Mouse (Mus musculus) testis, postnatal 14 days (tissue): Measurements from ENCODE around the gene Xylb.

ENCODE experiments used
- DNase-seq: peaks from one replicate; pipeline ENCODE4 v3.0.0; 2021; ENCODE audit warnings: low spot score

Xylb gene

GRCm38 (mm10) chr9:119357331-119358057 lies at the start of gene Xylb:
Gene Xylb, plus strand, starts transcription at chr9:119357381.
- DNase-seq, result peak; percentile 86

GRCm38 (mm10) chr9:119309067-119309466 lies 48.1 kb upstream of the Xylb start:
- no peak for DNase-seq

GRCm38 (mm10) chr9:119313096-119313495 lies 44.1 kb upstream of the Xylb start:
- DNase-seq, result no peak

GRCm38 (mm10) chr9:119318891-119319290 lies 38.3 kb upstream of the Xylb start:
- DNase-seq, result no peak

- DNase-seq, result no peak
Measured at GRCm38 (mm10) chr9:119320446-119320845, 36.7 kb upstream of the Xylb start.

GRCm38 (mm10) chr9:119320946-119321345 lies 36.2 kb upstream of the Xylb start:
- no peak for DNase-seq

GRCm38 (mm10) chr9:119321392-119322229 lies 35.6 kb upstream of the Xylb start:
- DNase-seq, result peak; percentile 72

- DNase-seq, result peak; percentile 99
Measured at GRCm38 (mm10) chr9:119322289-119323259, 34.6 kb upstream of the Xylb start, which contains the start of gene Oxsr1. Gene Oxsr1, minus strand, starts transcription at chr9:119322427.

- no peak for DNase-seq
Measured at GRCm38 (mm10) chr9:119323260-119323645, 33.9 kb upstream of the Xylb start.

- DNase-seq, result no peak
Measured at GRCm38 (mm10) chr9:119324130-119324529, 33.1 kb upstream of the Xylb start.

GRCm38 (mm10) chr9:119328488-119328887 lies 28.7 kb upstream of the Xylb start:
- no peak for DNase-seq

GRCm38 (mm10) chr9:119330186-119330963 lies 26.8 kb upstream of the Xylb start:
- no peak for DNase-seq

GRCm38 (mm10) chr9:119334324-119334723 lies 22.9 kb upstream of the Xylb start:
- DNase-seq, result no peak

- DNase-seq, result no peak
Measured at GRCm38 (mm10) chr9:119334834-119335233, 22.3 kb upstream of the Xylb start.

GRCm38 (mm10) chr9:119335571-119335970 lies 21.6 kb upstream of the Xylb start:
- no peak for DNase-seq

GRCm38 (mm10) chr9:119337842-119338241 lies 19.3 kb upstream of the Xylb start:
- DNase-seq, result no peak

- no peak for DNase-seq
Measured at GRCm38 (mm10) chr9:119338350-119338749, 18.8 kb upstream of the Xylb start.

GRCm38 (mm10) chr9:119339106-119339505 lies 18.1 kb upstream of the Xylb start:
- no peak for DNase-seq

GRCm38 (mm10) chr9:119339558-119340211 lies 17.5 kb upstream of the Xylb start, which contains the start of gene Acaa1a:
Gene Acaa1a, plus strand, starts transcription at chr9:119339676.
- peak; percentile 63 for DNase-seq

GRCm38 (mm10) chr9:119340212-119340580 lies 17.0 kb upstream of the Xylb start:
- no peak for DNase-seq
